Mouse (Mus musculus) E14TG2a.4 (cell line): ENCODE data around the gene Rnasek.

Experiments
- CTCF ChIP-seq: conservative IDR thresholded peaks from 2 replicates; pipeline ENCODE4 v1.5.1; 2014; ENCODE audit warnings: low read length
- POU5F1 ChIP-seq: IDR thresholded peaks from 2 replicates; pipeline ENCODE4 v1.6.1; 2014; ENCODE audit warnings: low read length, borderline replicate concordance

- TF ChIP-seq CTCF (no peak), POU5F1 (no peak)
These were observed 39.3 kb upstream of the Rnasek start for GRCm38 (mm10) chr11:70278961-70279360.
